Mouse (Mus musculus) embryonic fibroblast, embryonic 13.5 days (primary cell): ENCODE data around the gene Frmd4b. TPM values are rescaled to one million over a fixed set of nuclear protein-coding genes. Genes with fewer than 3 reads are reported as not detected.
"Not testable (repeated sequence)": the region's sequence is repeated elsewhere in the genome, so short reads cannot be mapped to it uniquely, and the experiment has no call there.

Source experiments
- H3K27ac ChIP-seq: 2 replicates; pipeline ENCODE4 v1.5.1; 2012; ENCODE audit warnings: low read length, control low read depth, inconsistent platforms; ENCODE audit not compliant: insufficient read depth
- H3K4me1 ChIP-seq: 2 replicates; pipeline ENCODE4 v1.6.1; 2011; ENCODE audit warnings: low read length; ENCODE audit not compliant: control insufficient read depth, insufficient read depth
- H3K4me3 ChIP-seq: 2 replicates; pipeline ENCODE4 v1.5.1; 2011; ENCODE audit warnings: mild to moderate bottlenecking, control low read depth, low read length; ENCODE audit not compliant: insufficient read depth
- CTCF ChIP-seq: IDR thresholded peaks from 2 replicates; pipeline ENCODE4 v1.5.1; 2011; ENCODE audit warnings: mild to moderate bottlenecking, control low read depth, low read length, moderate library complexity, borderline replicate concordance; ENCODE audit not compliant: insufficient read depth
- POLR2A ChIP-seq: IDR thresholded peaks from 2 replicates; pipeline ENCODE4 v1.6.1; 2011; ENCODE audit warnings: low read depth, mild to moderate bottlenecking, control low read depth, low read length, moderate library complexity
- polyA plus RNA-seq: library from polyadenylated mRNA; stranded (reverse); fragments of >200 nt; gene quantifications from 2 replicates; pipeline ENCODE4 v1.2.4, GENCODE M21; 2011; ENCODE audit warnings: low read depth; ENCODE audit not compliant: missing spikeins, insufficient read length

Frmd4b gene
- polyA plus RNA-seq, 1 experiment = 0.88 TPM

DNA sequence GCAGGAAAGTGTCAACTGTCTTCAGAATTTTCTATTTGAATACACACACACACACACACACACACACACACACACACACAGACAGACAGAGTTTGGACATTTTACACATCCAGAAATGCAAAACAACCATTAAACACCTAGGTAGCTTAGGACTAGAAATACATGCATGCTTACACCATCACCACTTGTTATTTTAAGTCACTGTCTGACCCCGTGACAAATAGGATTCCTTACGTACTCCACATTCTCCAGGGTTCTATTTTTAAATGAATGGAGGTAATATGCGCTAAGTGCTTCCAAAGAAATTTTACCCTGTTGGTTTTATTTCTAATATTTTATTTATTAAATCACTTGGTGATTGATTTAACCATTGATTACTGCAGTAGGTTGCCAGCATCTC lies 351.6 kb downstream of the Frmd4b start:
- Histone ChIP-seq H3K4me1 (no peaks in the 10 kb centered on the region), H3K4me3 (no peak overlapping the region), H3K27ac (no peak overlapping the region)
- TF ChIP-seq POLR2A (no peak), CTCF (no peak)

DNA sequence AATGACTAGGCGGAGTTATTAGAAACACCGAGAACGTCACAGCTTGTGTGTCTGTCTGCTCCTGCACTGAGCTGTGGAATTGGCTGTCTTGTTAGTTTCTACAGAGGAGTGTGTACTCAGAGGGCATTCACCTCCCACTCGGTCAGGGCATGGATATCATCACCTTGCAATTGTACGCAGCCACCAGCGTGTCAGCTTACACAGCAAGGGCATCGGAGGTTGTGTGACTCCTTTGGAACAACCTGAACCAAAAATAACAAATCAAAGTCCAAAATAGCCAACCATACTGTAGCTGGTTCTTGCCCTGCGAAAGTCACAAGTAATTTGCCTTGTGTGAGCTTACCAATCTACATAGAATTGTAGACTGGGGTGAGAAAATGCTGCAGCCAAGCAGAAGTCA lies 352.1 kb downstream of the Frmd4b start:
- TF ChIP-seq CTCF (no peak), POLR2A (no peak)
- Histone ChIP-seq H3K4me1 (no peaks in the 10 kb centered on the region), H3K4me3 (no peak overlapping the region), H3K27ac (no peak overlapping the region)

DNA sequence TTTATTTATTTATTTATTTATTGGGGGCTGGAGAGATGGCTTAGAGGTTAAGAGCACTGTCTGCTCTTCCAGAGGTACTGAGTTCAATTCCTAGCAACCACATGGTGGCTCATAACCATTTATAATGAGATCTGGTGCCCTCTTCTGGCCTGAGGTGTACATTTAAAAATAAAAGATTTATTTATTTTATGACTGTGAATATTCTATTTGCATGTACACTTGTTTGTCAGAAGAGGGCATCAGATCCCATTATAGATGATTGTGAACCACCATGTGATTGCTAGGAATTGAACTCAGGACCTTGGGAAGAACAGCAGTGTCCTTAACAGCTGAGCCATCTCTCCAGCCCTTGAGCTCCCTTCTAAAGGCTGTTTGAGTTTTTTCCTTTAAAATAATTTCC lies 353.6 kb downstream of the Frmd4b start:
- H3K4me1 ChIP-seq, H3K4me3 ChIP-seq, H3K27ac ChIP-seq: not testable (repeated sequence)

DNA sequence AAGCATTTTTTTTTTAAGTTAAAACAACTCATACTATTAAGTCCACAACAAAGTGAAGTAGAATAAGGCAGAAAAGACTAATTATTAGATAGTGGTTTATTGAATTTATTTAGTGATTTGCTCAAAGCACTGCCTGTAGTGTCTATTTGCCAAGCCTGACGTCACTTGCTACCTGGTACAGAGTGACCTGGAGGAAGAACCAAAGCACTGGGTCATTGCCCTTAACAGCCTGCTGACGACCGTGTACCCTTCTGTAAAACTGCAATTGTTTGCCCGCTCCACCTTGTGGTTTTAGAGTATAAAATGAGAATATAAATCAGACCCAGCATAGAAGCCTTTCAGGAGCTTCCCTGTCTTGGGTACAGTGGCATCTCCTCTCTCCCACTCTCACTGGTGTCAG lies 355.1 kb downstream of the Frmd4b start:
- no peak for TF ChIP-seq CTCF
- no peak for TF ChIP-seq POLR2A
- H3K4me3 ChIP-seq = no peak overlapping the region
- H3K27ac ChIP-seq = no peak overlapping the region
- no peaks in the 10 kb centered on the region for H3K4me1 ChIP-seq

DNA sequence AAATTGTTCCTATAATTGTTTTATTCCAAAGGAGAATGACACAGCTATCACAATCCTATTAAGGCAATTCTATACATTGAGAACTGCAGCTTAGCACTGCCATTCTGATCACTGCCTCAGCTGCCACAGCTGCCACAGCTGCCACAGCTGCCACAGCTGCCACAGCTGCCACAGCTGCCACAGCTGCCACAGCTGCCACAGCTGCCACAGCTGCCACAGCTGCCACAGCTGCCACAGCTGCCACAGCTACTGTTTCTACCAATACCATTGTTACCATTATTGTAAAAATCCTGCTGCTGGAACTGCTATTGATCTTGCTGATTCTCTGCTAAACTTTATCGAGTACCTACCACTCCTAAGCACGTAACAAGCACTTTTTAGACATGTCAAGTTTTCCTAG lies 357.4 kb downstream of the Frmd4b start:
- H3K4me3 ChIP-seq, H3K27ac ChIP-seq, H3K4me1 ChIP-seq: not testable (repeated sequence)

DNA sequence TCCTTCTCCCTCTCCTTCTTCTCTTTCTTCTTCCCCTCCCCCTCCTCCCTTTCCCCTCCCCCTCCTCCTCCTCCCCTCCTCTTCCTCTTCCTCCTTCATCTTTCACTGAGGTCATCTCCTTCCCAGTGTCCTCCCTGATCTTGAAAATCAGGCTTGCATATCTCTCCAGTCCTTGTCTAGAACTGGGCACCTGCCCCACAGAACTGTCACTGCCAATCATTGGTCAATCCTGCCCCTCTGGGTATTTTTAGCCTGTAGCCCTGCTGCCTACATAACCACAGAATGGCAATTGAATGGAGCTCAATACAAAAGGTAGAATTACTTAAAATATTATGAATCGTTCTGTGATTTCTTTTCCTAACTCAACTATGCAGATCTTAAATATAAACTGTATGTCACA lies 358.9 kb downstream of the Frmd4b start:
- TF ChIP-seq CTCF = no peak
- TF ChIP-seq POLR2A = no peak
- H3K4me1 ChIP-seq = no peaks in the 10 kb centered on the region
- H3K27ac ChIP-seq = no peak overlapping the region
- no peak overlapping the region for H3K4me3 ChIP-seq

DNA sequence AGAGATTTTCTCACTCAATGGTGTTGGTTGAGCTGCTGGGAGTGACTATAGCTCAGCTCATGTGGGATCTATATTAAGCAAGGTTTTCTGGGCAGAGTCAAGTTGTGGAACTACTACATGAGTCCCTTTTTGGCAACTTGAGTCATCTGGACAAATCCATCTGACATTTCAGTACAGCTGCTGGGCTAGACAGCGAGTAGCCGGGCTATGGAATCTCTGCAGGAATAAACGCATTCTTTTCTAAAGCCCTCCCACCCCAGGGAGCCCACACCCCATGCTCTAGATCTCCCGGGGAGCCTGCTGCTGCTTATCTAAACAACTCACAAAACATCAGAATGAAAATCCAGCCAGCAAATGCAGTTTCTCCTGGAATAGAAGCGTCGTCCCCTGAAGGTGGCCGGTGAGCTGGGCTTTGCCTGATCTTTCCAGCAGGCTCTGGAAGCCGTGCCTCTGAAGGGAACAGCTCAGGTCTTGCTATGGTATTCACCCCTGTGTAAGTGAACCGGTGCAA lies 364.6 kb downstream of the Frmd4b start, which contains the start of gene Lmod3:
TSS of gene Lmod3 (minus strand) at position 49 of the 511 bp plus-strand sequence.
- Histone ChIP-seq H3K4me1 (no peaks in the 10 kb centered on the region), H3K27ac (no peak within 1 kb of the TSS), H3K4me3 (no peak within 1 kb of the TSS)
- TF ChIP-seq CTCF (no peak), POLR2A (no peak)

DNA sequence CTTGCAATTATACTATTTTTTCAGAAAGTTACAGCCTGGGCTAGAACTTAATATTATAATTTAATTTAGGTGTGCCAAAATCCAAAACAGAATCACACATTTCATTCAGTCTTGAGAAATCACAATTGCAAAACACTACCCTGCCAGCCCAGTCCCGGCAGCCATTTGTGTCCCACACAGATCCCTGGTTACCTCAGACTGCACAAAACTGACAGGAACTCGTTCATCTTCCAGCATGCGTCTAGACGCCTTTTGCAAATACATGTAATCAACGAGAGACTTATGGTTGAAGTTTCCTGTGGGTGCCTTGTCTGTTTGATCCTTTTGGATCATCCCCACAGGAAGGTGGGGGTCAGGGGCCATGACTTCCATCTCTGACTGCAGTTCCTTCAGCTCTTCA lies 365.3 kb downstream of the Frmd4b start:
- Histone ChIP-seq H3K4me1 (no peaks in the 10 kb centered on the region), H3K4me3 (no peak overlapping the region), H3K27ac (no peak overlapping the region)
- TF ChIP-seq CTCF = no peak
- TF ChIP-seq POLR2A = no peak

DNA sequence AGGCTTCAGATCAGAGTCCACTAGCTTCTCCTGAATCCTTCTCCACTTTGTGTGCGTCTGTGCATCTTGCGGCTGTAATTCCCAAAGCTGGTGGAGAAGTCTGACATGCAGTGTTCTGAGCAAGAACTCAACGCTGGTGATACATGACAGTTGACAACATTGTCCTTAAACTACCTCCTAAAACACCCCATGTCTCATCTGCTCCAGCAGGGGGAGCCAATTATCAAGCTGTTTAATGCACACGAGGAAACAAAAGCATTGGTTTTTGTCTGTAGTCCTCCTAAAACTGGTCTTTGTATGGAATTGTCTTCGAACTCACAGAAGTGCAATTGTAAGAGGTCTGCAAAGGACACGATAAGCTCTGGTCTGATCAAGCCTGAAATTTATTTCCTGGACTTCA lies 366.4 kb downstream of the Frmd4b start:
- Histone ChIP-seq H3K27ac (no peak overlapping the region), H3K4me1 (no peaks in the 10 kb centered on the region), H3K4me3 (no peak overlapping the region)
- TF ChIP-seq CTCF (no peak), POLR2A (no peak)

DNA sequence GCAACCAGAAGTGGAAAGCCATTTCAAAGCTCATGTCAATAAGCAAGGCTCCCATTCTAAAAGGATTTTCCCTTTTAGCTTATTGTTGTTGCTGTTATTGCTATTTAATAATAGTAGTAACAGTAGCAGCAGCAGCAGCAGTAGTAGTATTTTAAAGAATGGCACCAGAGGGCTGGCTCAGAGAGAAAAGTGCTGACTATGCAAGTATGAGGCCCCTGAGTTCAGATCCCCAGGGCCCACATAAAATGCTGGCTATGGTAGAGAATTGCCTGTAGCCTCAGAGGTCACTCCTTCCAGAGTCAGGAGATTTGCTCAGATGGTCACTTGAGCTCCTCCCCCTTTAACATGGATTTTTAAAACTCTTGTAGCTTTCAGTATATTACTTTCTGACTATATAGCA lies 372.1 kb downstream of the Frmd4b start:
- TF ChIP-seq POLR2A (no peak), CTCF (no peak)
- no peak overlapping the region for H3K4me3 ChIP-seq

DNA sequence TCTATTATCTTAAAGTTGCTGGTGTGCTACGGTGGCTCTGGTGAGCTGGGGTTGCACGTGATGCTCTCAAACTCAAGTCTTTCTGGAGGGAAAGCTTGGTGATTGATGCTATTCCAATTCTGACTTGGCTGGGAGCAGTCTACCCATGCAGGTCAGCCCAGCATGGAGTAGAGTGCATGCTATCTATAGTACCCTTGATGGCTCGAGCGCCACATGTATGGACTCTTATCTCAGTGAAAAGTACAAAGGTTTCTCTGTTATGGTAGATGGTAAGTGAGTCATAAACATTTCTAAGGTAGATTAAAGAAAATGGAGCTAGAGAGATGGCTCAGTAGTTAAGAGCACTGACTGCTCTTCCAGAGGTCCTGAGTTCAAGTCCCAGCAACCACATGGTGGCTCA lies 374.8 kb downstream of the Frmd4b start:
- H3K27ac ChIP-seq = no peak overlapping the region
- H3K4me1 ChIP-seq = no peaks in the 10 kb centered on the region
- no peak overlapping the region for H3K4me3 ChIP-seq
- no peak for TF ChIP-seq POLR2A
- no peak for TF ChIP-seq CTCF

More for the DNA sequence above, 372.1 kb downstream of the Frmd4b start:
- H3K4me1 ChIP-seq = no peaks in the 10 kb centered on the region
- H3K27ac ChIP-seq = no peak overlapping the region
